Mouse (Mus musculus) ovary, postnatal 10 days (tissue): Measurements from ENCODE around the gene Ppfia2.

Source experiments
- DNase-seq: peaks from one replicate; pipeline ENCODE4 v3.0.0; 2022; ENCODE audit warnings: low spot score

Gene Ppfia2

GRCm38 (mm10) chr10:106469855-106470532 is at the start of gene Ppfia2:
Ppfia2 (plus strand) TSS chr10:106470339.
- DNase-seq: no peak

GRCm38 (mm10) chr10:106468956-106469721 is 1.0 kb upstream of the Ppfia2 start:
- DNase-seq: no peak

- DNase-seq: no peak
Measured at GRCm38 (mm10) chr10:106470533-106471205, 530 bp downstream of the Ppfia2 start.

GRCm38 (mm10) chr10:106509281-106510165 is 39.4 kb downstream of the Ppfia2 start:
- no peak for DNase-seq

- no peak for DNase-seq
Measured at GRCm38 (mm10) chr10:106566036-106566435, 95.9 kb downstream of the Ppfia2 start.

- DNase-seq: no peak
Measured at GRCm38 (mm10) chr10:106585026-106585425, 114.9 kb downstream of the Ppfia2 start.

GRCm38 (mm10) chr10:106585476-106586080 is 115.4 kb downstream of the Ppfia2 start:
- no peak for DNase-seq

GRCm38 (mm10) chr10:106587817-106588216 is 117.7 kb downstream of the Ppfia2 start:
- no peak for DNase-seq

GRCm38 (mm10) chr10:106590944-106591343 is 120.8 kb downstream of the Ppfia2 start:
- DNase-seq: no peak

DNA sequence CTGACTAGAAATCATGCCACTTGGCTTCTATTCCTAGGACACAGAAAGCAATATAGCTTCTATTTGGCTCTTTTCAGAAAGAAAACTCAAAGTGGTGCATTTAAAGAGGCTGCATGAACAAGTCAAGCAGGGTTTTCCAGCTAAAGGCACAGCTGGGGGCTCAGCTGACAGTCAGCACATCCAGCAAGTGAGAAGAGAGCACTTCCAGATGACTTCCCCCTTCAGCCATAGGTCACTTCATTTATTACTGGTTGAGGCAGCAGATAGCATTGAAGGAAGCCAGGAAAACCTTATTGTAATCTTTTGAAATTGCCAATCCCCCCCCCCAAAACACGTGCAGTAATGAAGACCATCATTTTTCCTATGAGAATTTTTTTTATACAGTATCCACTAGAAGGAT is 126.8 kb downstream of the Ppfia2 start:
- no peak for DNase-seq

GRCm38 (mm10) chr10:106603319-106603898 is 133.3 kb downstream of the Ppfia2 start:
- DNase-seq: no peak

- no peak for DNase-seq
Measured at GRCm38 (mm10) chr10:106609177-106609981, 139.2 kb downstream of the Ppfia2 start.

DNA sequence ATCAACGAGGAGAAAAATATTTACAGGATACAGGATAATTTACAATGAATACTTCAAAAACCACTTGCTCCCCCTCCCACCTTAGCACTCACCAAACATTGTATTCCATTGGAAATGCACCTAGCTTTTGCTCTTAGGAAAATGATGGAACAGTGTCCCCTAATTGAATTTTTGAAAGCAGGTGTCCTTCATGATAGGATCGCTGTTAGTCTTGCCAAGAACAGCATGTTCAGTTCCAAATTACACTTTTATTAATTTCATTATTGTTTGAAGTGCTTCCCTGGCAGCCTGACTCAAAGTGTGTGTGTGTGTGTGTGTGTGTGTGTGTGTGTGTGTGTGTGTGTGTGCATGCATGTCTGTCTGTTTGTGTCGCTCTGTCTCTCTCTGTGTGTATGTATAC is 140.1 kb downstream of the Ppfia2 start:
- DNase-seq: no peak

DNA sequence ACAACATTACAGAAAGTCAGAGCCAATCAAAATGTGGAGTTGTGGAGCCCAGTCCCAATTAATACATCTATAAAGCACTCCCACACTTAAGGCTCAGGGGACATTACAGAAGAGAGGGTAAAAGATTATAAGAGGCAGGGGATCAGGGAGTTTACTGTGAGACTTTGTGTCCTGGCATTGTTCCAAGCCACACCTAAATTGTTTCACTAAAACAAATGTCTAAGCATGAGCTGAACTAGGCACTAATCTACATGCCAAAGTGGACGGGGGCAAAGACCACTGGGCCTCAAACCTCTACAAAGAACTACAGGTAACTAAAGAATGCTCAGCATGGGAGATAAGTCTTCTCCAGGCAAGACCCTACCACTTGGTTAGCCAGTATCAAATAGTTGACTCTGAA is 148.1 kb downstream of the Ppfia2 start:
- DNase-seq: no peak

DNA sequence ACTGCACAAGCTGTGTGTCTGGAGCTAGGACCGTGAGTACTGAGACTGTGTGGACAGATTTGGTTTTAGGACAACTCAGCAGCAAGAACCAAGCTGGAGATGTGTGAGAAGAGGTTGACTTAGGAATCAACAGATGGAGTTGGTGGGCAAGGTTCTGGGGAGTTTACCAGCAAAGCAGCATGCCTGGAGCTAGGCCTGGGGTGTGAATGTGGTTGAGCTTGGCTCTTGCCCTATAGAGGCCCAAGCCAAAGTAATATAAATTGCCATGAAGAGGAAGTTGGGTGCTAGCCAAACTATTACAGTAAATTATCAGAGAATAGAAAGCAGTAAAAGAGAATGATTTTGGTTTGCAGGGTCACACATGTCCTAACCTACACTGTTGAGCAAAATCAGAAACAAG is 150.8 kb downstream of the Ppfia2 start:
- DNase-seq: no peak

DNA sequence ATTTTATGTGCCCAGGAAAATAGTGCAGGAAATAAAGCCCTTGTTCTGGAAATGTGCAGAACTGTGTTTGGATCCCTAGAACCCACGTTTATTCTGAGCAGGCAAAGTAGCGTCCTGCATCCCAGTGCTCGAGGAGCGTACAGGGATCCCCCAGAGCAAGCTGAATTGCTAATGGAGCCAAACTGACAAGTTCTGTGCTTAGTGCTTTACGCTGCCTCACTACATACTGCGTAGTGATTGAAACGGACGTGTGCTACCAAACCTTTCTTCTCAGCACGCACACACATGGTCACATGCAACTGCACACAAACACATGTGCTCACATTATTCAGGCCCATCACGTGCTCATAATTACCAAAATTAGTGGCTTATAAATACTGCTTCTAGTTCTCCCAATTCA is 153.2 kb downstream of the Ppfia2 start:
- DNase-seq: no peak

- no peak for DNase-seq
Measured at GRCm38 (mm10) chr10:106632171-106632935, 162.2 kb downstream of the Ppfia2 start.

DNA sequence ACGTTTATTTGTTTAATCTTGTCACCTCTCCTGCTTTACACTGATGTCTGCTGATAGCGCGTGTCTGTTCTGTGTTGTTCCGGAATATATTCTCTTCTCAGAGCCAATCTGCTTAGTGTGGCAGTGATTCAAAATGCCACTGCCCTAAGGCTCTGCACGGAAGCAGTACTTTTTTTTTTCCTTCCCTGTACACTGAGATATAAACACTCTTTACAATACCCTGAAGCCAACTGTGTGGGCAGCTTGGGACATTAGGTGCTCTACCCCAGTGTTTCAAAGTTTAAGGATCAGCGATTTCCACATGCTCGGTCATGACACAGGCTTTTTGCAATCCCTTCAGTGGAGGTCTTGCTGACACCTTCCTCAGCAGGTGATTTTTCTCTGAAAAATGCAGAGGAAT is 163.8 kb downstream of the Ppfia2 start:
- DNase-seq: no peak

DNA sequence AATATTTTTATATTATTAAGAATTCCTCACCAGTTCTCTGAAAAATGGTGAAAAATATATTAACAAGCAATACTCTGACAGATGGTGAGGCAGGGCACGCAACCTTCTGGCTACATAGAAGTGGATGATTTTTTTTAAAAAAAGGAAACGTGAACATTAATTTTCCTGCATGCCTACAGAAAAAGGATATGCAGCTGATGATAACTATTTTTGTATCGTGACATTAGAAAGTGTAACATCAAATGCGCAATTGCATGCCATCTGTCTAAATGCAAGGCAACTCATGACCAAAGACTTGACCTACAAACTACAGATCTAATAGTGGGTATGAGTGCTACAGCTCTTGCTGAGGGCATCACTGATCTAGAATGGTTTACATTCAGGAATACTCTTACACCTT is 182.1 kb downstream of the Ppfia2 start:
- no peak for DNase-seq

GRCm38 (mm10) chr10:106665221-106665620 is 195.1 kb downstream of the Ppfia2 start:
- no peak for DNase-seq
